Mouse (Mus musculus) urinary bladder, postnatal 14 days (tissue): ENCODE data around the gene Lrg1.

Source experiments
- DNase-seq: peaks from one replicate; pipeline ENCODE4 v3.0.0; 2021; ENCODE audit warnings: low spot score

The Lrg1 gene

DNA sequence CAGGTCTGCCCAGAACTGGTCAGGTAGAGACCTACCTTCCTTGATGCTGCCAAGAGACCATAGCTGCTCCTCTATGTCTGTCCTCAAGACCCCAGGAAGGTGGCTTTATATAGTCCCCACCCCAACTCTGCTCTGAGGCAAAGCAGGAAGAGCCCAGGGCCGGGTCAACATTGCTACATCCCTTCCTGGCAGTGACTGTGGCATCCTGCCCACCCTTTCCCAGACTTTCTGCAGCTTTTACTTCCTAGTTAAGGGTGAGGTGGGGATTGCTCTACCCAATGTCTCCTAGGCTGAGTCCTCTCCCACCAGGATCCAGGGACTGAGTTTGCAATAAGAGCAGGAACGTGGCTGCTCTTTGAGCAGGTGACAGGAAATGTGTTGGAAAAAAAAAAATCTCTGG lies at the start of gene Lrg1:
Lrg1 (minus strand) TSS at position 176 of the 400 bp plus-strand sequence.
- DNase-seq, result no peak

DNA sequence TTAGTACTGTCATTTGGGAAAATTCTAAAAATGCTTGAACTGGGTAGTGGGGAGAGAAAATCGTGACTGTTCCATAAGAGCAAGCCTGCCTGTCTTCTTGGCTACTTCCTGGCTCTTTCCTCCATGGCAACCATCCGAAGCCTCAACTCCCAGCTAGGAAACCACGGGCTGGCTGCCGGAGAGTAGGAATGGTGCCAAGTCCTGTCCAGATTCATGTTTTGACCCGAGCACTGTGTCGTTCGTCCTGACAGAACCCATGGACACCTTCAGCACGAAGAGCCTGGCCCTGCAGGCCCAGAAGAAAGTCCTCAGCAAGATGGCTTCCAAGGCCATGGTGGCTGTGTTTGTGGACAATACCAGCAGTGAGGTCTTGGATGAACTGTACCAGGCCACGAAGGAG lies 49.7 kb upstream of the Lrg1 start:
- no peak for DNase-seq

DNA sequence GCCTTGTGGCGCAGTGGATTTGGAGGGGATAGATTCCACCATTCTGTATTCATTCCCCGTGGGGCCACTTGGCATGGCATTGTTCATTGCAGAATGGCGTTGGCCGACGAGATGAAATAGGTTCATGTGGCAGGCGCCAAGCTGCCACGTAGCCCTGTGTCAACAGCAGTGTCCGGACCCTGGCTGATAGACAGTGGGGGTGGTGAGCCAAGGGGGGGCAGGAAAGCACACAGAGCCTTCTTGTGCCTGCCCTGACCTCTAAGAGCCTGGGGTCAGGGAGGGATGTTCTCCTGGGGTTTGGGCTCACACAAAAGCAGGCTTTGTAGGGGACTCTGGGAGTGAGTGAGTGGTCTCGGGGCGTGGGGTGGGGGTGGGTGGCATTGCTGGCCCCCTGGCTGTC lies 48.8 kb upstream of the Lrg1 start:
- no peak for DNase-seq

DNA sequence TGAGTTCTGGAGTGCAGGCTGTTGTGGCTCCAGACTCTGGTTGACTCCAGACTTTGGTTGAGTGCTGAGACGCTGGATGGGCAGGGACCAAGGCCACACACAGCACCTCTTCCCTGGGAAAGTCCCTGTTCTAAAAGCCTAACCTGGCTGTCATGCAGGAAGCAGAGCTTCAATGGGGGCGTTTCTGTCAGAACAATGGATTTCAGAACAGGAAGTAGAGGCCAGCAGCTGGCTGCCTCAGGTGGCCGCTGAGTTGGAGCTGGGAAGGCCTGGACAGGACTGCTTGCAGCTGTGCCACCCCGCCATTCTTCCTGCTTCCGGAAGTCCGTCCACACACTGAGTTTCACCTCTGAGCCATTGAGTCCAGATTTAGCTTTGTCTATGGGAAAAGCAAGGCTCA lies 48.0 kb upstream of the Lrg1 start:
- no peak for DNase-seq

DNA sequence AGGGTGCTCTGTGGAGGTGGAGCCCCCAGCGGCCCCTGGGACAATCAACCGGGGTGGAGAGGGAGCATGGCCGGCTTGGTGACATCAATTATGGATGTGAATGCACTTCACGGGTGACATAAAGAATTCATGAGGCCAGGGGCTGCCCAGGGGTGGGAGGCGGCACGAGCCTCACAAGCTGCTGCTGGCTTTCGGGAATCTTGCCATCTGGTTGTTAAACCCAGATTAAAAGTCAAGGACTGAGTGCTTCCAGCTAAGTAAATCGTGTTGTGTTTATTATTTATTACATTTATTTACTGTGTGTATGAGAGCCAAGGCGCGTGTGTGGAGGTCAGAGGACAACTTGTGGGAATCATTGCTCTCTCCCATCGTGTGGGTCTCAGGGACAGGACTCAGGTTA lies 43.9 kb upstream of the Lrg1 start:
- DNase-seq, result no peak

DNA sequence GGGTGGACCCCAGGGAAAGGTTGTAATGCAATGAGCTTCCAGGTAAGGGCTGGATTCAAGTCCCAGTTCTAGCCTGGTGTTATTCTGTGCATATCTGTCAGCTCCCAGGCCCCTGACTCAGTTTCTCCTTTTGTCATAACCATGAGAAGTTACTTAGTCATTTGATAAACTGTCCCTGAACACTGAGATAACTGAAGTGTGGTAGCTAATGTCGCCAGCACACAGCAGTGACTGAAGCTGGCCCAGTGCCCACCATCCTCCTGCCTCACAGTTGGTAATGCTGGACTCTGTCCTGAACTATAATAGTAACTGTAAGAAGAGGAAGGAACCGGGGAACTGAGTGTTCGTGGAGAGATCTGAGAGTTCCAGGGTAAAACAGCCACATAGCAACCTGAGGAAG lies 42.7 kb upstream of the Lrg1 start:
- DNase-seq, result no peak

DNA sequence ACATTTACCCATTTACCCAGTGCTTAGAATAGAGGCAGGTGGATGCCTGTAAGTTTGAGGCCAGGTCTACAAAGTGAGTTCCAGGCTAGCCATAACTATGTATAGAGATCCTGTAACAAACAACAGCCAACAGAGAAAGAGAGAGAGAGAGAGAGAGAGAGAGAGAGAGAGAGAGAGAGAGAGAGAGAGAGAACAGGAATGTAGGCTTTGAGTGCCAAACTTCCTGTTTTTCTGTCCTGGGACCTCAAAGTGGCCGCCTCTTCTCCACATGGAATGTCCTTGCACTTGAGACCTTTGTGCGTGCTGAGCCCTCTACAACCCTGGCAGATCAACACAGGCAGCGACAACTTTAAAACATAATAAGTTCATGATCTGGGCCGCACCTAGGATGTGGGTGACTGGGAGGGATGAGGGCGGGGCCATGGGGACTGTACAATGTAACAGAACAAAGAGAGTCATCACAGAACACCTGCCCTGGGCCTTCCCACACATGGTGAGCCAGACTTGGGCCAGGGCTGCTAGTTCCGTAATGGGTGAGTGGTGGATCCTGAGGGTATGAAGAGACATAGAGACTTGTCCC lies 41.8 kb upstream of the Lrg1 start:
- DNase-seq, result no peak

DNA sequence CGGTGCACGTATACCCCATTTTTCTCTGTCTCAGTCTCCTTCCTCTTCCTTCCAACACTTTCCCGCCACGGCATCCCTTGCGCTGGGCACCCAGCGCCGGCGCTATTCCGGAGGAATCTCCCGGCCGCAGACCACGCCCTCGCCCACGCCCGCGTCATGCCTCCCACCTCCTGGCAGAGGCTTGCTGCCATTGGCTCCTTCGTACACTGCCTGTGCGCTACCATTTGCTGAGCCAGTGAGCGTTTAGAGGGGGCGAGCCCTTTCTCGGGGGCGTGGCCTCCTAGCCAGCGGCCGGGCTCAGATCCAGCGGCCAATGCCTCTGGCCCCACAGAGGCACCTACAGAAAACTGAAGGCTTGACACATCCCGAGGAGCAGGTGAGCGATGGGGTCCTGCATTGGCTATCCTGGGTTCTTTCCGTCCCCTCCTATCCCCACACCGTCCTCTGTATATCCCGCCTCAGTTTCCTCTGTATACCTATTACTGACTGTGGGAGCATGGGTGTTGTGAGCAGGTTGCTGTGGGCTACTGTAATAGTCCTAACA lies 40.5 kb upstream of the Lrg1 start, which contains the start of gene Tnfaip8l1:
Tnfaip8l1 (plus strand) TSS at position 247 of the 544 bp plus-strand sequence.
- DNase-seq, result peak; percentile 96

DNA sequence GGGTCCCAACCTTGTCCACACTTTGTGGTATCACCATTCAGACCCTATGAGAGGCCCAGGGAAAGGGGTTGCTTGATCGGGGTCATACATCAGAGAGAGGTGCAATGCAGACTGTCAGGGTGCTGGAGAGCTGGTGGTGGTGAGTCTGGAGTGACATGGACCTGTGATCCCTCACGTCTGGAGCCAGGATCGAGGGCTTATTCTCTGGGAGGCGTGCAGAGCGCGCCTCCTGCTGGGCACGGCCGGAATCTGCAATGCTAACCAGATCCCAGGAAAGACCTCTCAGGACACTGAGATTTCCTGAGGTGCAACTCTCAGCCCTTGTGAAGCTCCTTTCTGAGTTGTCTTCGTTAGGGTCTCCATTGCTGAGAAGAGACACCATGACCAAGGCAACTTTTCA lies 37.9 kb upstream of the Lrg1 start:
- peak; percentile 51 for DNase-seq

DNA sequence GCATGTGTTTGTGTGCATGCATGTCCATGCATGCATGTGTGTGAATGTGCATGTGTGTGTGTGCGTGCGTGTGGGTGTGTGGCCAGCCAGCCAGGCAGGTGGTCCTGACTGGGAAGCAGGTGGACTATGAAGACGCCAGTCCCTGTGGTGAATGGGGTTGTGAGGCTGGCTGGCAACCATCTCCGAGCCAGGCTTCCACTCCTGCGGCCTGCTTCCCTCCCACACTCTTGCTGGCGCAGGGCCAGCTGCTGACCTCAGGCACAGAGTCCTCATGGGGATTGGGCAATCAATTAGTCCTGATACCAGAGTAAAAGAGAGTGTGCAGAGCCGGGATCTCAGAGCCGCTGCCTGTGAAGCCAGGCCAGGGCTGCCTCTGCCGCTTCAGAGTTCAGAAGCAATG lies 31.8 kb upstream of the Lrg1 start:
- peak; percentile 47 for DNase-seq

DNA sequence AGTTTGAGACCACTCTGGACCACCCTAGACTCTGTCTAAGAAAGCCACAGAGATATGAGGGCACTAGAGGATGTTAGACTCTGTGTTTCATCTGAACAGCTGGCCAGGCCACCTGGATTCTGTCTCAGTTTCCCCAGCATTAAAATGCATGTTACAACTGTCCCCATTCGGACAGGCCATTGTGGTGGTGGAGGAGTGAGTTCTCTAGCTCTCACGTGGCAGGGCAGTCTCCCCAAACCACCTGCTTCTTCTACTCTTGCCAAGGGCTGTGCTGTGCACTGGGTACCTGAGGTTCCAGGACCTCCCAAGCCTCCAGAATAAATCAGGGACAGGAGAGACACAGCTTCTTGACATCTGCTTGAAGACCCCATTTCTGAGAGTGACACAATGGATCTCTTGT lies 28.1 kb upstream of the Lrg1 start:
- no peak for DNase-seq

DNA sequence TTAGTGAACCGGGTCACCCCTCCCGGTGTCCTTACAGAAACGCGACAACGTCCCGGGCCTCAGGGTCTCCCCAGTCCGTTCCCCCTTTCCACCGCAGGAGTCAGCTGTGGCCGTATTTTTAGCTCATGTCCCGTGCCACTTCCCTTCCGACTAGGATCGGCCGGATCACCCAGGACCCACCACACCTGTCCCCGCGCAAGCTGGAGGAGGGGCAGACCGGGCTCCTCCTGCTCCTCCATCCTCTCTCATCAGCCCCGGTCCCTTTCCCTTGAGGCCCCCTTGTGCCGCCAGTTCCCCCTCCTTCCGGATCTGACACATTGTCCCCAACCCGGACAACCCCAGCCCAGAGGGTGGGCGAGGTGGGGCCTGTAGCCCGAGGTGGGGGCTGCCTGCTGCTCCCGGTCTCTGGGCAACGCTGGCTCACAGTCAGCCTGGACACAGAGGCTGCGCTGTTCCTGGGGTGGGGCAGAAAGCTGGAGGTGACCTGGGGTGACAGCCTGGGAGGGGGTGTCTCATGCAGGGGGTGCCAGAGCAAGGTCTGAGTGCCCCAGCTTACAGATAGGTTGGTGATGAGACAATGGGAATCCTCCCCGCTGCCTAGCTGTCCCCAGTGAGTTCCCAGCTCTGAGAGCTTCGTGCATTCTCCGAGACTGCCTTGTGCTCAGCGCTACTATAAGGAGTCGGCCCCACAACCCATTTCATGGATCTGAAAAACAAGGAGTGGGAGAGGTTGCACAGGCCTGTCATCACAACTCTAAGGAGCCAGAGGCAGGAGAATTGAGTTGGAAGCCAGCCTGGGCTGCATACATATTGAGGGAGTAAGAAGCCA lies 27.2 kb upstream of the Lrg1 start:
- DNase-seq, result no peak

DNA sequence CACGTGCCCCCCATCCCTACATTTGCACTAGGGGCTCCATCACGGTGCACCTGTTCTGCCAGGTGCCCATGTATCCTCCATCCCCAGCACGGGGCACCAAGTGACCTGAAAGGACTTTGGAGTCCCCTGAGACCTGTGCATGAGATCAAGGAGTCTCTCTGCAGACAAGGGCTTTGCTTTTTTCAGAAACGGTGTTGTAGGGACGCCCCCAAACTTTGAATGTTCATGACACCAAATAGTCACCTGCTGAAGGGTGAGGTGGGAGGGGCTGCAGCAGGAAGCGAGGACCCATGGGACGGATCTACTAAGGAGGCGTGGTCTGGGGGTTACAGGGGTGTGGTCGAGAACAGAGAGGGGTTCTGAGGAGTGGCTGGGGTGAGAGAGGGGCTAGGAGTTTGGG lies 26.5 kb upstream of the Lrg1 start:
- DNase-seq, result no peak

DNA sequence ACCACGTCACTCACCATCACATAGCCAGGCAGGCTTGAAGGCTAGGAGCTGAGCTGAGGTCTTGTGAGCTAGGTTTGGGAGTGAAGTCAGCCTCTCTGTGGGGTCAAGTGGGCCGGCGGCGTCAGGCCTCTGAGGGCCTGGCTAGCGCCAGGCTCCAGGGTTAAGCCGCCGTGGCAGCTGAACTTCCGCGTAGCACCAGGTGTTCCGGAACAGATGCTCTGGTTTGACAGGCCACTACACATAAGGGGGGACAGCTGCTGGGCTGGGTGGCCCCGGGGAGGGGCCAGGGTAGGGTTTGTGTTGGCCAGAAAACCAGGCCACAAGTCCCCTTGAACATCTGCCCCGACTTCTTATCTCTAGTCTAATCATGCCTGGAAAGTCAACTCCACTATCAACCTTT lies 25.6 kb upstream of the Lrg1 start:
- DNase-seq, result no peak

DNA sequence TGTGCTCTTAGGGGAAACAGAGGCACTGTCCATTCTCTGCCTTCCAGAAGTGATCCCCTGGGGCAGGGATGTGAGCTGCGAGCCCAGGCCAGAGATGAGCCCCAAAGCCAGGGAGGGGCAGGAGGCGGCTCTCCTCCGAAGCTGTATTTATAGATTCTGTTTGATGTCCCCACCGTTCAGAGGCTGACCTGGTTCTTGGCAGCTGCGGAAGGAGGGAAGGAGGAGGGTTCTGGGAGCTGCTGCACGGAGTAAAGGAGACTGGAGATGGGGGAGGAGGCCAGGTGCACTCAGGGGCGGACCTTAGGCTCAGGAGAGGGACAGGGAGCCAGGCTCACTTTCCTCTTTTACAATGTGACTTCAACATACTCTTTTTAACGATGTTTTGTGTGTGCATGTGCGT lies 24.3 kb upstream of the Lrg1 start:
- DNase-seq, result no peak

DNA sequence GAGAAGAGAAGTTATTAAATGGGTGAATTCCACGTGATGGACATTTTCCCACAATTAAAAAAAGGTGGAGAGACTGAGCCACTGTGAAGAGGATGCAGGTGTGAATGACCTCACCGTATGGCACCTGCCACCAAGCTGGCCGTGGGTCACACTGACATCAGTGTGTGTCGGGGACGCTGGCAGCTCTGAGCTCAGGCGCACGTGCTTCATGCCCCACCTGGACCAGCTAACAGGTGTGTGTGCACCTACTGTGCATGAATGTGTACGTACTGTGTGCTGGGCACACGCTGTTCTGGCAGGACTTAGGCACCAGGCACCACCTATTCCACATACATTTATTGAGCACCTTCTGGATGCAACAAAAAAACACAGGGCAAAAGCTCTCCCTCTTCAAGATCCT lies 22.7 kb upstream of the Lrg1 start:
- no peak for DNase-seq

DNA sequence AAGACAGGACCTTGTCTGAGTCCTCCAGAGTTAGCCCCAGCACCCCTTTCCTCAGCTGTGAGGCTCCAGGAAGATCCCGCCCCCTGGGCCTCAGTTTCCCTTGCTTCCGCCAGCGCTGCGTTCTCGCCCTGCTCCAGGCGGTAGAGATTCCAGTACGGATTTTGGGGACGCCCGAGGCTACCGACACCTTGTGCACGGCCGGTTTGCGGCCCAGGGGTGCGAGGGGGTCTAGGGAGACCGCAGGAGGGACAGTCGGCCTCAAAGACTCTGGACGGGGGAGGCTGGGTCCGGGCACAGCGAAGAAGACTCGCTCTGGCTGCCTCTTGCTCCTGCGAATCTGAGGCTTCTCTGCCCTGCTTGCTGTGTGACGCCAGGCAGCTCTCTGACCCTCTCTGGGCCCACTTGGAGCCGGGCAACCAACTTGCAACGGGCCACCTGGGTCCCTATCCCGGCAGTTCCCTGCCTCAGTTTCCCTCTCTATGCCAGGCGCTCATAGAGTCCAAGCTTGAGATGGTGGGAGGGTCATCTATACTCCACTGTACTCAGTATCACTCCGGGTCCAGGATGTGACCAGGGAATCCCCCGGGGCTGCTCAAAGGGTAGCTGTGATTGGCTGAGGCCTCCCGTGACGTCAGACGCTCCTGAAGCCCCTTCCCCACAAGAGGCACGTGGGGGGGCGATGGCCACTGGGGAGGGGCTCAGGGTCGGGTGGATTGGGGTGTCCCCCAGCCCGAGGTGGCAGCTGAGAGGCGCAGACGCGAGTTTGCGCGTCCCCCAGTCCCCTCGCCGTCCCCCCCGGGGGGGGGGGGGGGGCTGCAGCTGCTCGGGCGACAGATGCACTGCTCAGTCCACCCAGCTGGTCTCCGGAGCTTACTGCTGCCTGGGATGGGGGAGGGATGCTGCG lies 20.2 kb upstream of the Lrg1 start:
- no peak for DNase-seq

DNA sequence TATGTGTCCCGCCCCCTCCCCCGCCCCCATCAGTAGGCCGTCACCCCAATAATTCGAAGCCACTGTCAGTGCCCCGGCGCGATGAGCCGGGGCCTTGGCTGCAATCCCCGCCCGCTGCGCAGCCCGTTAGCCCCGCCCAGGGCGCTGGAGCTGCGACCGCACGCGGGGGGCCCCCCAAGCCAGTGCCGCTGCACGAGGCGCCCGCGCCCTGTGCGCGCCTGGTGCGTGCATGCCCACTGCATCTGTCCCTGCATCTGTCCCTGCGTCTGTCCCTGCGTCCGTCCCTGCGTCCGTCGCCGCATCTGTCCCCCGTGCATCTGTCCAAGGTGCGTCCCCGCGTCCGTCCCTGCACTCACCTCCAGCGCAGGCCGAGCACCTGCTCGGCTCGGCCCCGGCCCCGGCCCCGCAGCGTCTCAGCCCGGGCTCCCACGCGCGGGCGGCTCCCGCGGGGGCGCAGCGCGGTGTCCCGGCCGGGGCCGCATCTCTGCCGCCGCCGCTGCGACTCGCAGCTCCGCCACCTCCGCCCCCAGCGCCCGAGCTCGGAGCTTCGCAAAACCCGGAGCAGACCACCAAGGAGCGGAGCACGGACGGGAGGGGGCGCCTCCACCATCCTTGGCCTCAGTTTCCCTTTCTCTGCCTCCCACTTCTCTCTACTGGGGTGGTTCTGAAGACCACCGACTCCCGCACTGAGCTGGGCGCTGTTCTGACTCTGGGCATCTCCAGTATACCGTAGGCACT lies 18.2 kb upstream of the Lrg1 start, which contains the start of gene Sema6b:
Sema6b (minus strand) TSS at position 486 of the 738 bp plus-strand sequence.
- peak; percentile 45 for DNase-seq

DNA sequence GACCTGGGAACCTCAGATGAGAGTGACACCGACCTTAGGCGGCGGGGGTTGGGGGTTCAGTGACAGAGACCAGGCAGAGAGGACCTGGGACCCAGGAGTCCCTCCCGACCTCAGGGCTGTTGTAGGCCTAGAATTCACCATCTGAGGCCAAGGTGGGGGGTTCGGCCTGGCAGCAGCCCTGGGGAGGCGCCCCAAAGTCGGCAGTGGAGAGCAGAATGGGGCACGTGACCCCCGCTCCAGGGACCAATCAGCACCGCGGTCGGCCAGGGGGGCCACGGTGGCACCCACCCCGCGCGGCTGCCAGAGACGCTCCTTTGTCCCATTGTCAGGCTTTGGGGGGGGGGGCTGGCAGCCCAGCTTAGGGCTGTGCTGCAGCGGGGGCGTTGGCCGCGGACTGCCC lies 17.6 kb upstream of the Lrg1 start:
- no peak for DNase-seq

DNA sequence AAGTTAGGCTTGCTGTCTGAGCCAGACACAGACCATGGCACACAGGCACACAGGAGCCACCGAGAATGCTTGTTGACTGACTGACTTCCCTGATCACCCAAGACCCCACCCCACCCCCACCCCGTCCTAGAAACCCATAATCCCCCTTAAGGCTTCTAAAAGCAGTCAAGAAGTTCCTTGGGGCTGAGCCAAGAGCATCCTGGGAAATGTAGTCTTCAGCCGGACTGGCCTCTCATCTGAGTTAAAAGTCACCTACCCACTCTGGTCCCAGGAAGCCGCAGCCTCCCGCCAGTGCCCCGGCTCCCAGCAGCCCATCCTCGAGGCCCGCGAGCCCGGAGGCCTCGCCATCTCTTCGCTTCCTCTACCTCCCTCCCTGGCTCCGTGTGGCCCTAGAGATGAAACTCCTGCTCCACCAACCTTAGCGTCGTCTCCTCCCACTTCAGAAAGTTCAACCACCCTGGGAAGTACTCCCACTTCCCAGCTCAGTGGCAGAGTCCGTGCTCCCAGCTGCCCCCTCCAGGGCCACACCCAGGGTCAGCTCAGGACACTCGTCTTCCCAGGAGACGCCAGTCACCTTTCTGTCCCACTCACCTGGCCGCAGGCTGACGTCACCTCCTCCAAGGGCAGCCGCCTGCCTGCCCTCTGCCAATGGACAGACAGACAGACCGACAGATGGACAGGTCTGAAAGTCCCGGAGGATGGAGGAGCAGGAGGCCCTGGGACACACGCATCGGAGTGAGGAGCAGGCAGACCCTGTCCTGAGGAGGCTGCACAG lies 16.2 kb upstream of the Lrg1 start:
- DNase-seq, result no peak

DNA sequence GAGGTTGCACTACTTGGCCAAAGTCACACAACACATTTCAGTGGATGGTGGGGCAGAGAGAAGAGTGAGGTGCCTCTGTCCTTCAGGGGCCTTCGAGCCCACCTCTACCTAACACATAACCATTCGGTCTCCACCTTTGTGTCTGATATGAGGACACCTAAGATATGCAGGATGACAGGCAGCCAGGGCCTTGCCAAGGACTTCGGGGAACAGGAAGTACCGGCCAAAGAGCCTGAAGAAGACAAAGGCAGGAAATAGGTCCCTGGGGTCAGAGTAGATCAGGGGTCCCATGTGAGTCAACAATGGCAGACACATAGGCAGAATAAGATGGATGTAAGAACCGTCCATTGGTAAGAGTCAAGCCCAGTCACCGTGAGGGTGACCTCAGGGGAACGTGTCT lies 14.8 kb upstream of the Lrg1 start:
- DNase-seq, result no peak
